Mouse (Mus musculus) gastrocnemius, adult 8-10 months (tissue): ENCODE data around the gene Egfem1. TPM values are rescaled to one million over a fixed set of nuclear protein-coding genes. Genes with fewer than 3 reads are reported as not detected.

Source experiments
- microRNA-seq: library from miRNA; unstranded; fragments of <30 nt; microRNA quantifications from one replicate; pipeline ENCODE4 v1.2.0, GENCODE M21; 2022
- total RNA-seq, 4 experiments: library from RNA; stranded (reverse); gene quantifications; 2 replicates each; pipeline ENCODE4 v1.2.4; 2022

Egfem1 gene
- total RNA-seq, 4 experiments from 2014 or later = not detected

Small RNA genes within 50 kb of the gene (microRNA-seq; reads per million reads assigned to microRNA genes)
- gene Mir21b (not detected), gene Mir551b (not detected)

Other genes starting within 250 kb of the Egfem1 start
- not detected for gene Gm1527, start 189.4 kb upstream of the Egfem1 start, total RNA-seq